Mouse (Mus musculus) intestine, embryonic 15.5 days (tissue): ENCODE data around the gene R3hdm2. TPM values are rescaled to one million over a fixed set of nuclear protein-coding genes. Genes with fewer than 3 reads are reported as not detected.

Experiments
- ATAC-seq: fragments of 200-750 bp; cut with Nextera tagmentation; 2 replicates; pipeline ENCODE4 v1.8.0; 2017; ENCODE audit warnings: moderate TSS enrichment, moderate library complexity
- H3K27ac ChIP-seq: fragments of 300-500 bp; sonication (generic); 2 replicates; pipeline ENCODE4 v1.5.1; 2015; ENCODE audit warnings: mild to moderate bottlenecking, inconsistent platforms
- H3K27me3 ChIP-seq: fragments of 300-500 bp; sonication (generic); replicated peaks from 2 replicates; pipeline ENCODE4 v1.6.1; 2015; ENCODE audit warnings: inconsistent platforms
- H3K36me3 ChIP-seq: fragments of 300-500 bp; sonication (generic); 2 replicates; pipeline ENCODE4 v1.6.1; 2015; ENCODE audit warnings: inconsistent platforms
- H3K4me1 ChIP-seq: fragments of 300-500 bp; sonication (generic); replicated peaks from 2 replicates; pipeline ENCODE4 v1.6.1; 2015; ENCODE audit warnings: inconsistent platforms
- H3K4me2 ChIP-seq: fragments of 300-500 bp; sonication (generic); replicated peaks from 2 replicates; pipeline ENCODE4 v1.6.1; 2015; ENCODE audit warnings: mild to moderate bottlenecking, inconsistent platforms
- H3K4me3 ChIP-seq: fragments of 300-500 bp; sonication (generic); replicated peaks from 2 replicates; pipeline ENCODE4 v1.5.1; 2015; ENCODE audit warnings: inconsistent platforms
- H3K9ac ChIP-seq: fragments of 300-500 bp; sonication (generic); 2 replicates; pipeline ENCODE4 v1.6.1; 2015; ENCODE audit warnings: inconsistent platforms
- H3K9me3 ChIP-seq: fragments of 300-500 bp; sonication (generic); 2 replicates; pipeline ENCODE4 v1.6.1; 2016; ENCODE audit warnings: inconsistent platforms
- WGBS: fragments of 180-500 bp; shearing (Covaris S2); methylation state at CpG from one replicate; pipeline ENCODE4 v1.1.7; 2015; 5-methylcytosine and 5-hydroxymethylcytosine counted together
- polyA plus RNA-seq: library from polyadenylated mRNA; unstranded; fragments of >200 nt; fragmentation: Nextera tagmentation; extraction: Ambion mirVana; gene quantifications from 2 replicates; pipeline ENCODE4 v1.2.1, GENCODE M21; 2015

R3hdm2 gene
- polyA plus RNA-seq, 1 experiment from 2014 or later: 29.5 TPM

GRCm38 (mm10) chr10:127355336-127355735 is 24.8 kb upstream of the R3hdm2 start:
- no peak overlapping the region for H3K4me3 ChIP-seq
- no peaks in the 10 kb centered on the region for H3K9me3 ChIP-seq
- H3K36me3 ChIP-seq: no peaks in the 10 kb centered on the region
- no peak overlapping the region for H3K9ac ChIP-seq
- no peaks in the 10 kb centered on the region; the same call in 1 of the 2 replicates for H3K27me3 ChIP-seq
- no peak overlapping the region for H3K4me2 ChIP-seq
- 61% methylated on average over 10 of the region's 10 CpGs for WGBS
- no peak for ATAC-seq
- H3K27ac ChIP-seq: no peak overlapping the region
- H3K4me1 ChIP-seq: peaks cover 2% of the 10 kb centered on the region; the same call in 1 of the 2 replicates

GRCm38 (mm10) chr10:127360714-127361113 is 19.4 kb upstream of the R3hdm2 start:
- ATAC-seq: no peak
- Histone ChIP-seq H3K9ac (no peak overlapping the region), H3K27me3 (no peaks in the 10 kb centered on the region), H3K27ac (no peak overlapping the region), H3K4me1 (no peaks in the 10 kb centered on the region), H3K4me3 (no peak overlapping the region), H3K9me3 (no peaks in the 10 kb centered on the region), H3K4me2 (no peak overlapping the region), H3K36me3 (no peaks in the 10 kb centered on the region)
- 80% methylated on average over 3 of the region's 3 CpGs for WGBS

- Histone ChIP-seq H3K4me3 (no peak overlapping the region), H3K9me3 (no peaks in the 10 kb centered on the region), H3K27ac (no peak overlapping the region), H3K36me3 (no peaks in the 10 kb centered on the region), H3K9ac (no peak overlapping the region), H3K27me3 (no peaks in the 10 kb centered on the region), H3K4me1 (no peaks in the 10 kb centered on the region), H3K4me2 (no peak overlapping the region)
- WGBS: 82% methylated on average over 5 of the region's 5 CpGs
- no peak for ATAC-seq
Observed at GRCm38 (mm10) chr10:127367116-127367515, 13.0 kb upstream of the R3hdm2 start.

- no peaks in the 10 kb centered on the region for H3K27me3 ChIP-seq
- H3K4me3 ChIP-seq: no peak overlapping the region
- H3K36me3 ChIP-seq: no peaks in the 10 kb centered on the region
- no peak overlapping the region for H3K9ac ChIP-seq
- H3K27ac ChIP-seq: no peak overlapping the region
- H3K4me1 ChIP-seq: no peaks in the 10 kb centered on the region
- WGBS: 42% methylated on average over 2 of the region's 2 CpGs
- ATAC-seq: 0 out of 2 replicates have a peak, but pooled peaks have one; percentile 31
- H3K4me2 ChIP-seq: no peak overlapping the region
- no peaks in the 10 kb centered on the region for H3K9me3 ChIP-seq
Observed at GRCm38 (mm10) chr10:127368273-127368672, 11.9 kb upstream of the R3hdm2 start.

GRCm38 (mm10) chr10:127369834-127370820 is 10.0 kb upstream of the R3hdm2 start, which contains the start of gene Inhbc:
TSS of gene Inhbc (minus strand) at chr10:127370431.
- Histone ChIP-seq H3K27ac (no peak within 1 kb of the TSS), H3K27me3 (no peaks in the 10 kb centered on the region), H3K9ac (no peak within 1 kb of the TSS), H3K4me1 (no peaks in the 10 kb centered on the region), H3K9me3 (no peaks in the 10 kb centered on the region), H3K36me3 (no peaks in the 10 kb centered on the region), H3K4me2 (no peak within 1 kb of the TSS), H3K4me3 (no peak within 1 kb of the TSS)
- WGBS: 75% methylated on average over 22 of the region's 22 CpGs
- 0 out of 2 replicates have a peak, but pooled peaks have one; percentile 20 for ATAC-seq

GRCm38 (mm10) chr10:127371023-127371422 is 9.1 kb upstream of the R3hdm2 start:
- no peak overlapping the region for H3K4me3 ChIP-seq
- no peaks in the 10 kb centered on the region for H3K27me3 ChIP-seq
- H3K36me3 ChIP-seq: no peaks in the 10 kb centered on the region
- no peak for ATAC-seq
- no peak overlapping the region for H3K4me2 ChIP-seq
- no peak overlapping the region for H3K27ac ChIP-seq
- H3K4me1 ChIP-seq: no peaks in the 10 kb centered on the region
- WGBS: 79% methylated on average over 2 of the region's 2 CpGs
- H3K9ac ChIP-seq: no peak overlapping the region
- H3K9me3 ChIP-seq: no peaks in the 10 kb centered on the region

GRCm38 (mm10) chr10:127377700-127378099 is 2.4 kb upstream of the R3hdm2 start:
- H3K4me2 ChIP-seq: no peak overlapping the region
- no peaks in the 10 kb centered on the region for H3K36me3 ChIP-seq
- no peak overlapping the region for H3K27ac ChIP-seq
- WGBS: 50% methylated on average over 3 of the region's 3 CpGs
- H3K9me3 ChIP-seq: no peaks in the 10 kb centered on the region
- no peak overlapping the region for H3K4me3 ChIP-seq
- H3K4me1 ChIP-seq: peaks cover 3% of the 10 kb centered on the region; the same call in 1 of the 2 replicates
- H3K9ac ChIP-seq: no peak overlapping the region
- ATAC-seq: no peak
- H3K27me3 ChIP-seq: no peaks in the 10 kb centered on the region

- H3K4me1 ChIP-seq: peaks cover 3% of the 10 kb centered on the region; the same call in 1 of the 2 replicates
- 84% methylated on average over 8 of the region's 8 CpGs for WGBS
- H3K27me3 ChIP-seq: no peaks in the 10 kb centered on the region
- H3K4me3 ChIP-seq: peak overlapping the region; percentile 69
- peak overlapping the region; percentile 76 for H3K4me2 ChIP-seq
- peak overlapping the region; percentile 93 for H3K27ac ChIP-seq
- H3K9ac ChIP-seq: peak overlapping the region; percentile 78
- no peaks in the 10 kb centered on the region for H3K36me3 ChIP-seq
- no peaks in the 10 kb centered on the region for H3K9me3 ChIP-seq
- ATAC-seq: no peak
Observed at GRCm38 (mm10) chr10:127379654-127380053, 473 bp upstream of the R3hdm2 start.

GRCm38 (mm10) chr10:127380767-127381742 is 928 bp downstream of the R3hdm2 start:
- H3K4me1 ChIP-seq: peaks cover 7% of the 10 kb centered on the region; the same call in 1 of the 2 replicates
- no peaks in the 10 kb centered on the region for H3K9me3 ChIP-seq
- H3K27ac ChIP-seq: peak overlapping the region; percentile 93
- peak; percentile 89 for ATAC-seq
- no peaks in the 10 kb centered on the region for H3K36me3 ChIP-seq
- peak overlapping the region; percentile 76 for H3K4me2 ChIP-seq
- WGBS: 1% methylated on average over 37 of the region's 79 CpGs
- peak overlapping the region; percentile 78 for H3K9ac ChIP-seq
- H3K4me3 ChIP-seq: peak overlapping the region; percentile 69
- H3K27me3 ChIP-seq: no peaks in the 10 kb centered on the region

- peak overlapping the region; percentile 78 for H3K9ac ChIP-seq
- peak overlapping the region; percentile 69 for H3K4me3 ChIP-seq
- peak overlapping the region; percentile 93 for H3K27ac ChIP-seq
- 47% methylated on average over 2 of the region's 2 CpGs for WGBS
- no peak for ATAC-seq
- H3K36me3 ChIP-seq: no peaks in the 10 kb centered on the region
- H3K27me3 ChIP-seq: no peaks in the 10 kb centered on the region
- peak overlapping the region; percentile 69 for H3K4me2 ChIP-seq
- H3K9me3 ChIP-seq: no peaks in the 10 kb centered on the region
- peaks cover 9% of the 10 kb centered on the region; the same call in 1 of the 2 replicates for H3K4me1 ChIP-seq
Observed at GRCm38 (mm10) chr10:127381743-127382134, 1.6 kb downstream of the R3hdm2 start.

- Histone ChIP-seq H3K4me3 (no peak overlapping the region), H3K9ac (no peak overlapping the region)
- WGBS: 89% methylated on average over 6 of the region's 6 CpGs
Observed at GRCm38 (mm10) chr10:127391774-127392173, 11.6 kb downstream of the R3hdm2 start.

GRCm38 (mm10) chr10:127404701-127405100 is 24.6 kb downstream of the R3hdm2 start:
- no peak for ATAC-seq
- 94% methylated on average over 3 of the region's 3 CpGs for WGBS

More at GRCm38 (mm10) chr10:127391774-127392173, 11.6 kb downstream of the R3hdm2 start:
- Histone ChIP-seq H3K36me3 (peaks cover 3% of the 10 kb centered on the region; the same call in 1 of the 2 replicates), H3K9me3 (no peaks in the 10 kb centered on the region), H3K4me1 (no peaks in the 10 kb centered on the region), H3K27ac (no peak overlapping the region), H3K27me3 (no peaks in the 10 kb centered on the region), H3K4me2 (no peak overlapping the region)
- no peak for ATAC-seq

More at GRCm38 (mm10) chr10:127404701-127405100, 24.6 kb downstream of the R3hdm2 start:
- Histone ChIP-seq H3K9me3 (no peaks in the 10 kb centered on the region), H3K9ac (no peak overlapping the region), H3K4me1 (no peaks in the 10 kb centered on the region), H3K27ac (no peak overlapping the region), H3K4me3 (no peak overlapping the region), H3K36me3 (peaks cover 12% of the 10 kb centered on the region), H3K27me3 (no peaks in the 10 kb centered on the region), H3K4me2 (no peak overlapping the region)
